Mouse (Mus musculus) gonadal fat pad, adult 2 months (tissue): ENCODE measurements at regions not wholly inside any gene's neighbourhood (a gene's known extent, or its start where the extent isn't known, plus 50 kb on each side); places are given as distances from the start of the nearest gene placed in this dataset.

ENCODE experiments used
- DNase-seq: peaks from one replicate; pipeline ENCODE4 v3.0.0-alpha.2; 2012; ENCODE audit warnings: low read depth

- no peak for DNase-seq
Observed at GRCm38 (mm10) chr8:65443266-65443665, 174.4 kb upstream of the March1 start.

- no peak for DNase-seq
Observed at GRCm38 (mm10) chr8:65420870-65421269, 196.8 kb upstream of the March1 start.

DNA sequence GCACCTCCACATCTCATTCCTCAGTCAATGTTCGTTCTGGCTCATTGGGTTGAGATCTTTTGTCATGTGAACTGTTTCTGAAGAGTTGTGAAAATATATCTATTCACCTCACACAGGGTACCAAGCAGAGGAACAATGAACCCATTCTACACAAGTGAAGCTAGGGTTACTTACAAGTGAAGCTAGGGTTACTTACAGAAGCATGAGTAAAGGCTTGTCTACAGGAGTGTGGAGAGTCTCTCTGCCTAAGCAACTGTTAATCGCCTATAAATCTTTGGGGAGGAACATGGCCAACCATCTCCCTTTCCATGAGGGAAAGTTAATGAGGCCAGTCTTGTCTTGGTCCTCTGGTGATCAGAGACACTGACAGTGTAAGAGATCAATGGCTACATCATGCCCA, 199.8 kb upstream of the March1 start:
- DNase-seq = no peak

DNA sequence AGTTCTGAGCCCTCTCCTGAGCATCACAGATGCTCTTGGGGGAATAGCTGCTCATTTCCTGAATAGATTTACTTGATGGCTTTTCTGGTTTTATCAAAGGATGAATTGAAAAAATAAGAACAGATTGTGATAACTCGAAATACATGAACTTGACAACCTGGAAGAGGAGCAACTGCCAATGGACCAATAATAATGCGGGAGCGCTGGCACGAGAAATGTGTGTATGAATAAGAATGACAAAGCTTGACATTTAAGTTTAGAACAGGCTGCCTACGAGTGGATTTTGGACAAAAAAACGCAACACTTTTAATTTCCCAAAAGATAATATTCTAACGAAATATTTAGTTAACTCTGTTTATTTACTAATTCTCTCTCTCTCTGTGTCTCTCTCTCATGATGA, 203.5 kb upstream of the March1 start:
- no peak for DNase-seq

GRCm38 (mm10) chr8:65412291-65412690, 205.4 kb upstream of the March1 start:
- no peak for DNase-seq

DNA sequence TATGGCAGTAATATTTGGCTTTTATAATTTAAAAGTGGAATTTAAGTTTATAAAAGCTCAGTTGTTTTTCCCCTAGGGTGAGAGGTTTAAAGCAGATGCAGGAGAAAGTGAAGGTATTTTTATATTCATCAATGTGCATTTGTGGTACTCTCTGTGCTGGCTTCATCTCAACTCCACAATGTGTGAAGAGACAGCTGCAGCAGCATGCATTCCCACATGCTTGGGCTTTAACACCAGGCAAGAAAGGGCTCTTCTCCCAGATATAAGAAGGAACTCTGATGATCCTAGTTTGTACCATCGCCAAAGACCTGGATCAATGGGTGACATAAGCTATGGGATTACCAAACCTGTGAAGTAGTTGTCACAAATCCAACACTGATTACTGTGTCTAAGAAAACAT, 221.9 kb upstream of the March1 start:
- DNase-seq = no peak

GRCm38 (mm10) chr8:65355990-65356389, 226.6 kb upstream of the BC030870 start:
- no peak for DNase-seq

DNA sequence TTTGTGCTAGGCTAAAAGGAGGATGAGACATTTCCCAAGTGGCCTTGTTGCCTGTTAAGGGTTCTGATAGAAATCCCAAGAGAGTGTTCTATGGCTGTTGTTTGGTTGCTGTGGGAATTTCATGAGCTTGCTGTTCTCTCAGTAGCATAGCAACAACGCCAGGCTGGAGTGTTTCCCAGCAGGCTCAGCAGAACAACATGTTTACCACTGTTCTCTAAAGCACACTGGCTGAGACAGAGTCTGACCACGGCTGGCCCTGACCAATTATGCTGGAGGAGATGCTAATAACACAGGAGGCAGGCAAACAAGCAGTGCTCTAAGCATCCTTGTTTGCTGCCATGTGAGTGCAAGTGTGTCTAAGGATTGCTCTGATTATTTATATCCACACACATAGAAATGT, 220.0 kb upstream of the BC030870 start:
- DNase-seq = no peak

- DNase-seq = peak; percentile 47
Observed at GRCm38 (mm10) chr8:65331136-65331535, 201.8 kb upstream of the BC030870 start.

GRCm38 (mm10) chr8:65288687-65289086, 159.3 kb upstream of the BC030870 start:
- no peak for DNase-seq

GRCm38 (mm10) chr8:65280390-65280789, 151.0 kb upstream of the BC030870 start:
- DNase-seq = no peak
